Mouse (Mus musculus) urinary bladder, postnatal 4 days (tissue): ENCODE data around the gene Tmem231.

ENCODE experiments used
- DNase-seq, 2 experiments: peaks; one replicate each; pipeline ENCODE4 v3.0.0; 2021 to 2022; ENCODE audit warnings: low spot score in 2 of 2

Gene Tmem231

DNA sequence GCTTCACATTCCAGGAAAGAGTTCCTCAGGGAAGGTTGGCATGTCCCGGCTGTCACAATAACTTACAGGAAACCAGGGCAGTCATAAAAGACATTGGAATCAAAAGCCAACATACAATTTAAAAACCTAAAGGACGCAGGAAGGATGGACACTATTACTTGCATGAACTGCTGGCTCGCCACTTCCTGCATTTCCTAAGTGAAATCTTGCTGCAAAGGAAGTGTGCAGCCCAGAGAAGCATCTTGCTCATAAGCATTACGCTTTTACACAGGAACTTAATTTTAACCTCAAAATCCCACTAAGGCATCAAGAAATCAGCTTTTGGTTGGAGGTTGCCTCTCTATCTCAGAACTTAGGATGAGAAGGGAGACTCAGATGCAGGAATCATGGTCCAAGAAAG lies 70.4 kb downstream of the Tmem231 start:
- no peak for DNase-seq
